Mouse (Mus musculus): ENCODE data around the gene Cdc20b.

- no peak for TF ChIP-seq CTCF (IDR thresholded peaks at IDR 0.05; ENCODE audit: control insufficient read depth, insufficient read depth, low read length)
- TF ChIP-seq POLR2A (IDR thresholded peaks at IDR 0.05; ENCODE audit: borderline replicate concordance, control insufficient read depth, low read depth, low read length), result no peak
Observed at GRCm38 (mm10) chr13:113054230-113054629, 19.3 kb downstream of the Cdc20b start.
